Mouse (Mus musculus): ENCODE measurements at regions not wholly inside any gene's neighbourhood (a gene's known extent, or its start where the extent isn't known, plus 50 kb on each side); places are given as distances from the start of the nearest gene placed in this dataset.
"Not testable (repeated sequence)": the region's sequence is repeated elsewhere in the genome, so short reads cannot be mapped to it uniquely, and the experiment has no call there.

- no peak for TF ChIP-seq EP300 (IDR thresholded peaks at IDR 0.05)
- TF ChIP-seq CTCF (IDR thresholded peaks at IDR 0.05): no peak
- Histone ChIP-seq H3K4me3 (ENCODE audit: low read depth, low read length) (no peak overlapping the region), H3K27me3 (replicated peaks; ENCODE audit: insufficient read depth, low read length) (no peaks in the 10 kb centered on the region), H3K9ac (replicated peaks; ENCODE audit: low read depth) (no peak overlapping the region), H3K27ac (ENCODE audit: low read length) (no peak overlapping the region), H3K9me3 (ENCODE audit: low read length) (no peaks in the 10 kb centered on the region), H3K4me2 (replicated peaks; ENCODE audit: low read depth, low read length) (no peak overlapping the region), H3K4me1 (ENCODE audit: insufficient read depth, low read depth, low read length) (no peaks in the 10 kb centered on the region), H3K36me3 (ENCODE audit: insufficient read depth, low read length) (no peaks in the 10 kb centered on the region)
- DNase-seq (ENCODE audit: low spot score) (no peak), ATAC-seq (no peak)
- WGBS: 91% methylated on average over 2 of the region's 2 CpGs
Observed at GRCm38 (mm10) chr12:114053341-114053740, 509.6 kb downstream of the Adam6a start.

GRCm38 (mm10) chr12:114059615-114060014 is 515.9 kb downstream of the Adam6a start:
- H3K27me3 ChIP-seq (replicated peaks; ENCODE audit: insufficient read depth, low read length): no peaks in the 10 kb centered on the region
- H3K4me1 ChIP-seq (ENCODE audit: insufficient read depth, low read depth, low read length): no peaks in the 10 kb centered on the region
- DNase-seq (ENCODE audit: low spot score): no peak
- no peaks in the 10 kb centered on the region for H3K36me3 ChIP-seq (ENCODE audit: insufficient read depth, low read length)
- no peak for TF ChIP-seq CTCF (IDR thresholded peaks at IDR 0.05)
- no peak overlapping the region for H3K9ac ChIP-seq (replicated peaks; ENCODE audit: low read depth)
- H3K4me2 ChIP-seq (replicated peaks; ENCODE audit: low read depth, low read length): no peak overlapping the region
- H3K9me3 ChIP-seq (ENCODE audit: low read length): no peaks in the 10 kb centered on the region; the same call in 1 of the 2 replicates
- 52% methylated on average over 3 of the region's 3 CpGs for WGBS
- H3K4me3 ChIP-seq (ENCODE audit: low read depth, low read length): no peak overlapping the region
- ATAC-seq: no peak
- H3K27ac ChIP-seq (ENCODE audit: low read length): no peak overlapping the region

- Histone ChIP-seq H3K27me3 (replicated peaks; ENCODE audit: insufficient read depth, low read length) (no peaks in the 10 kb centered on the region), H3K9me3 (ENCODE audit: low read length) (no peaks in the 10 kb centered on the region; the same call in 1 of the 2 replicates), H3K4me2 (replicated peaks; ENCODE audit: low read depth, low read length) (no peak overlapping the region), H3K4me1 (ENCODE audit: insufficient read depth, low read depth, low read length) (no peaks in the 10 kb centered on the region), H3K27ac (ENCODE audit: low read length) (no peak overlapping the region), H3K36me3 (ENCODE audit: insufficient read depth, low read length) (no peaks in the 10 kb centered on the region), H3K9ac (replicated peaks; ENCODE audit: low read depth) (no peak overlapping the region), H3K4me3 (ENCODE audit: low read depth, low read length) (no peak overlapping the region)
- ATAC-seq (no peak), DNase-seq (ENCODE audit: low spot score) (no peak)
- TF ChIP-seq CTCF (IDR thresholded peaks at IDR 0.05): no peak
- no peak for TF ChIP-seq EP300 (IDR thresholded peaks at IDR 0.05)
Observed at GRCm38 (mm10) chr12:114067166-114067565, 523.5 kb downstream of the Adam6a start.

- H3K4me2 ChIP-seq (replicated peaks; ENCODE audit: low read depth, low read length); H3K36me3 ChIP-seq (ENCODE audit: insufficient read depth, low read length); H3K9me3 ChIP-seq (ENCODE audit: low read length); H3K9ac ChIP-seq (replicated peaks; ENCODE audit: low read depth); H3K4me1 ChIP-seq (ENCODE audit: insufficient read depth, low read depth, low read length); H3K27me3 ChIP-seq (replicated peaks; ENCODE audit: insufficient read depth, low read length); H3K27ac ChIP-seq (ENCODE audit: low read length); H3K4me3 ChIP-seq (ENCODE audit: low read depth, low read length); DNase-seq (ENCODE audit: low spot score); ATAC-seq: not testable (repeated sequence)
- 70% methylated on average over 4 of the region's 4 CpGs for WGBS
Observed at GRCm38 (mm10) chr12:114108731-114109130, 565.0 kb downstream of the Adam6a start.

- H3K27ac ChIP-seq (ENCODE audit: low read length): no peak overlapping the region
- no peak for TF ChIP-seq EP300 (IDR thresholded peaks at IDR 0.05)
- TF ChIP-seq CTCF (IDR thresholded peaks at IDR 0.05): no peak
- DNase-seq (ENCODE audit: low spot score) (no peak), ATAC-seq (no peak)
- H3K27me3 ChIP-seq (replicated peaks; ENCODE audit: insufficient read depth, low read length): no peaks in the 10 kb centered on the region
- no peak overlapping the region for H3K4me2 ChIP-seq (replicated peaks; ENCODE audit: low read depth, low read length)
- WGBS: 29% methylated on average over 1 of the region's 1 CpGs
- no peaks in the 10 kb centered on the region for H3K4me1 ChIP-seq (ENCODE audit: insufficient read depth, low read depth, low read length)
- no peak overlapping the region for H3K9ac ChIP-seq (replicated peaks; ENCODE audit: low read depth)
- no peaks in the 10 kb centered on the region; the same call in 1 of the 2 replicates for H3K9me3 ChIP-seq (ENCODE audit: low read length)
- H3K4me3 ChIP-seq (ENCODE audit: low read depth, low read length): no peak overlapping the region
- no peaks in the 10 kb centered on the region for H3K36me3 ChIP-seq (ENCODE audit: insufficient read depth, low read length)
Observed at GRCm38 (mm10) chr12:114134897-114135296, 591.2 kb downstream of the Adam6a start.

- Histone ChIP-seq H3K27ac (ENCODE audit: low read length) (no peak overlapping the region), H3K4me3 (ENCODE audit: low read depth, low read length) (no peak overlapping the region), H3K27me3 (replicated peaks; ENCODE audit: insufficient read depth, low read length) (no peaks in the 10 kb centered on the region), H3K4me1 (ENCODE audit: insufficient read depth, low read depth, low read length) (no peaks in the 10 kb centered on the region), H3K9me3 (ENCODE audit: low read length) (peaks cover 3% of the 10 kb centered on the region; the same call in 1 of the 2 replicates), H3K4me2 (replicated peaks; ENCODE audit: low read depth, low read length) (no peak overlapping the region), H3K36me3 (ENCODE audit: insufficient read depth, low read length) (no peaks in the 10 kb centered on the region), H3K9ac (replicated peaks; ENCODE audit: low read depth) (no peak overlapping the region)
- no peak for DNase-seq (ENCODE audit: low spot score)
- no peak for ATAC-seq
- 93% methylated on average over 4 of the region's 4 CpGs for WGBS
- TF ChIP-seq CTCF (IDR thresholded peaks at IDR 0.05): no peak
- no peak for TF ChIP-seq EP300 (IDR thresholded peaks at IDR 0.05)
Observed at GRCm38 (mm10) chr12:114148779-114149178, 605.1 kb downstream of the Adam6a start.

GRCm38 (mm10) chr12:114172305-114172704 is 628.6 kb downstream of the Adam6a start:
- H3K9ac ChIP-seq (replicated peaks; ENCODE audit: low read depth): no peak overlapping the region
- no peaks in the 10 kb centered on the region for H3K9me3 ChIP-seq (ENCODE audit: low read length)
- no peak for DNase-seq (ENCODE audit: low spot score)
- no peaks in the 10 kb centered on the region for H3K36me3 ChIP-seq (ENCODE audit: insufficient read depth, low read length)
- no peak overlapping the region for H3K4me2 ChIP-seq (replicated peaks; ENCODE audit: low read depth, low read length)
- no peak overlapping the region for H3K27ac ChIP-seq (ENCODE audit: low read length)
- WGBS: 49% methylated on average over 2 of the region's 2 CpGs
- TF ChIP-seq EP300 (IDR thresholded peaks at IDR 0.05): no peak
- TF ChIP-seq CTCF (IDR thresholded peaks at IDR 0.05): no peak
- ATAC-seq: no peak
- no peaks in the 10 kb centered on the region for H3K27me3 ChIP-seq (replicated peaks; ENCODE audit: insufficient read depth, low read length)
- no peak overlapping the region for H3K4me3 ChIP-seq (ENCODE audit: low read depth, low read length)
- no peaks in the 10 kb centered on the region for H3K4me1 ChIP-seq (ENCODE audit: insufficient read depth, low read depth, low read length)
